Mouse (Mus musculus) CD4-positive naive resting alpha-beta T cell, adult 76 days (primary cell): Measurements from ENCODE around the gene Ccdc167. TPM values are rescaled to one million over a fixed set of nuclear protein-coding genes. Genes with fewer than 3 reads are reported as not detected.

Experiments used
- total RNA-seq: library from RNA; stranded (reverse); gene quantifications from one replicate; pipeline ENCODE4 v1.2.4, GENCODE M21; 2023

The Ccdc167 gene
- 6.8 TPM for total RNA-seq

DNA sequence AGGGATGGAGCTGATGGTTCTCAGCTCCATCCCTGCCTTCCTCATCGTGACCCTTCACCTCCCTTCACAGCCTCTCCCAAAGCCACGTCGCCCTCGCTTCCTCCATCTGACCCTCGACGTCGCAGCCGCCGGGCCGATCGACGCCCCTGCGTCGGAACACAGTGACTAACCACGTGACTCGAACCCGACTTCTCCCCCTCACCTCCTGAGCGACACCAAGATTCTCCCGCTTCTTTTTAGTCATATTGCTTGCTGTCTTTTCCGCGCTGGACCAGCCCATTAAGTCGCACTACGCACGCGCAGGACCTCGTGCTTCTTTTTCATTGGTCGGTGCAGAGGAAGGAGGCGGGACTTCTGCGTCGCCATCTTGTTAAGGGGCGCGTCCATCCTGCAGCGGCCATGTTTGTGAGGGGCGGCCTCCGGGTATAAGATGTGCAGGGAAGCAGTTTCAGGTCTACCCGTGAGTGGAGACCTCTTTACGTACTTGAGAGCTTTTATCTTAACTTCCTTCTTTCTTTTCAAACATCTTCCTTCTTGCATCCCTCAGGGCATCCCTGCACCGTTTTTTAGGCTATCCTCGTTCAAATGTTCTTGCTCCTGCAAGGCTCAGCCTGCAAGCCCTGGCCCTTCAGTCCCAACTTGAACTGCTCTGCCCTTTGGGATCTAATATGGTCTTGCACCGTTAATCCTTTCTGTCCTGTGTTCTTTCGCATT, at the start of gene Ccdc167:
Gene Ccdc167 (minus strand): TSS at position 313 of the 714 bp plus-strand sequence.

DNA sequence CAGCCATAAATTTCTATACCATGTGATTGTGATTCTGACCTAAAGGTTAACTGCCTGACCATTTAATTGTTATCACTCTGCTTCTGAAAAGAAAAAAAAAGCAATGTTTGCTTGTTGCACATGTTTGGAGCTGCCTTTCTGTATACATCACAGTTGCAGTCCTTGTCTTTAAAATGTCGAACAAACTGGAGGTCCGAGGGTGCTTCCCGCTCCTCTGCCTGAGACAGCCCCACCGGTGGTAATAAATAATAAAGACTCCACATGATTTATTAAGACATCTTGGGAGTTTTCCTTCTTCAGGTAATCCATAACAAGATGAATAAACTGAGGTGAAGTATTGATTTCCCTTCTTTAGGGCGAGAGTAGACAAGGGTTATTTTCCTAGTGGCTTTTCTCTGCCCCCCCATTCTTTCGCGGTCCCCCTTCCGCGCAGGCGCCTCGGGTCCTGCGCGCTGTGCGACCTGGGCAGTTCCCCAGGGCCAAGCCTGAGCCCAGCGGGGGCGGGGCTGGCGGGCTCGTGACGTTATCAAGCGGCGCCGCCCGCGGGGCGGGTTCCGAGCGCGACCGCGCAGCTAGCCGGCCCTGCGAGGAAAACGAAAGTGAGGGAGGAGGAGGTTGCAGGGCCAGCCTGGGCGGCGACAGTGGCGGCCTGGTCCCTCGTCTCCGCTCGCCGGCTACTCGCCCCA, 56.6 kb downstream of the Ccdc167 start, which contains the start of gene Cmtr1:
Gene Cmtr1 (plus strand): TSS at position 520 of the 686 bp plus-strand sequence.

Other genes starting within 250 kb of the Ccdc167 start
- gene Pim1, start 226.3 kb downstream of the Ccdc167 start, total RNA-seq: 557 TPM
- gene Gm17657, start 167.4 kb downstream of the Ccdc167 start, total RNA-seq: not detected
- 45.5 TPM for gene Tbc1d22b, start 167.3 kb downstream of the Ccdc167 start, total RNA-seq
- not detected for gene Tmem217, start 164.7 kb downstream of the Ccdc167 start, total RNA-seq
- gene Rnf8, start 102.3 kb downstream of the Ccdc167 start, total RNA-seq: 60.5 TPM
- 11.7 TPM for gene Gm28043, start 102.2 kb downstream of the Ccdc167 start, total RNA-seq
- gene Cmtr1, start 56.4 kb downstream of the Ccdc167 start, total RNA-seq: 122 TPM